Mouse (Mus musculus) 3T3-L1 (cell line): Measurements from ENCODE around the gene Ndufc1.
"Not testable (repeated sequence)": the region's sequence is repeated elsewhere in the genome, so short reads cannot be mapped to it uniquely, and the experiment has no call there.

ENCODE experiments used
- DNase-seq: peaks from one replicate; pipeline ENCODE4 v3.0.0-alpha.2; 2015; ENCODE audit warnings: low read depth, low spot score

Ndufc1 gene

GRCm38 (mm10) chr3:51368011-51368410 is 40.8 kb downstream of the Ndufc1 start:
- no peak for DNase-seq

DNA sequence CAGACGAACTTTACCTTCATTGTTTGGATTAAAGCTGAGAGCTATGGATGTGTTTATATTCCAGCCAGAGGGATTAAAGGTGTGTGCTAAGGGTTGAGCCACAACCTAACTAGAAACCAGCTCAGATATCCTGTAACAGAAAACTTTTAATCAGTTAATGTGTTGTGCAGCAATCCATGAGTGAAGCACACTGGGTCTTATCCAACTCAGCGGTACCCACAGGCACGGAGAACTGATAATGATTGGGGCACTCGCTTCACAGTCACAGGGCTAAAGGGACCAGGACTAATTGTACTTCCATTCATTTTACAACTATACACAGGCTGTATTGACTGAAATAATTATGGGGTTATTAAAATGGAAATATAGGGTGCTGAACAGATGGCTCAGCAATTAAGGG is 41.9 kb downstream of the Ndufc1 start:
- no peak for DNase-seq

DNA sequence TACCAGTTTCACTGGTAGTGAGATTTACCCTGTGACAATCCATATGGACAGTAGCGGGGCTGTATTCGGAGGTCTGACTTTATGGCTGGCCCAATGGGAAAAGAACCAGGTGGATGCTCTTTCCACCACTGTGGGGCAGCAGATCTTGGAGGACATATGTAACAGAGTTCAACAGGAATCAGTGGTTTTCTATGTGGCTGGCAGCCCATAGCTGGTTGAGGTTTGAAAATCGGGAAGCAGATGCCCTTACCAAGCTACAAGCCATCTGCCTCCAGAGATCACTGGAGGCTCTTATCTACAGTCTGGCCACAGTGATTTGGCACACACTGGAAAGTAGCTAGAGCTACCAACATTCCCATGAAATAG is 43.3 kb downstream of the Ndufc1 start:
- DNase-seq = no peak

DNA sequence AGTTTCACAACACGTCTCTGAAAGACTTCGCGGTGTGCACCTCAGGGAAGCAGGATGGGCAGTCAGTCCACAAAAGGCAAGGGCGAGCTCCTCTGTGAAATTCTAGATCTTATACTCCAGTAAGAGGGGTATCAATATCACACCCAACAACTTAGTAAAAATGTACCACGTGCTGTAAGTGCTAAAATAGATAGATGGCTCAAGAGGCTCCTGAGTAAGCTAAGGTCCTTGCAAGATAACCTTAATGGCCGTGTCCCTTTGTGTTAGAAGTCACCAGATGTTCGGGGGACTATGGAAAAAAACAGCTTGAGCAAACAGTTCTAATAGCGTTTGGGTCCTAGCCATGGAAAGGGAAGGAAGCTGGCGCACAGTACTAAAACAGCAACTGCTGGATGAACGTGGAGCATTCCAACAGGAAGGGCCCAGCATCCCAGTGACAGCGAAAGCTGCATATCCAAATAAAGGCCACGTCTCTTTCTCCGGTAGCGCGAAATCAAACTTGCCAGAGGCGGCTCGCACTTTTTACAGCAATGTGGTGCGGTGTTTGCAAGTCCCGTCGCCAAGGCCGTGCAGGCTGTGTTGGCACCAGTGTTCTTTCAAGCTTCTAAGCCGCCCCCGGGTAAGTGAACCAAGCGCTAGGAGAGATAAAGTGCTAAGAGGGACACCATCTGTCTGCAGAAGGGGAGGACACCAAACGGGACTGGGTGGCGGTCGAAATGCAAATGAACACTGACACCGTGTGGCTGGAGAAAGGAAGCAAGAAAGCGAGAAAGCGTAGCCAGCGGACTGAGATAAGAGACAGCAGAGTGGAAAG is 43.9 kb downstream of the Ndufc1 start:
- DNase-seq = peak; percentile 89

DNA sequence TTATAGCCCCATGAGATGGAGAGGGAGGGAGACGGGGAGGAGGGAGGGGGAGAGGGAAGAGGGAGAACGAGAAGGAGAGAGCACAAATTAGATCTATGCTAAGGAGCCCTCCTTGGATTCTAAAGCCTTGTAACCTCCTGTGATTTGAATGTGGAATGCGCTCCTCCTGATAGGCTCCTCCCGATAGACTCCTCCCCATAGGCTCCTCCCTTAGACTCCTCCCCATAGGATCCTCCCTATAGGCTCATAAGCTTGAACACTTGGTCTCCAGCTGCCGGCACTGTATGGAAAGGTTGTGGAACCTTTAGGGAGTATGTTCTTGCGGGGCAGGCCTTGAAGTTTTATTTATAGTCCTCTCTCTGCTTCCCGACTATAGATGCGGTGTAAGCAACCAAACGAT is 47.7 kb downstream of the Ndufc1 start:
- no peak for DNase-seq

DNA sequence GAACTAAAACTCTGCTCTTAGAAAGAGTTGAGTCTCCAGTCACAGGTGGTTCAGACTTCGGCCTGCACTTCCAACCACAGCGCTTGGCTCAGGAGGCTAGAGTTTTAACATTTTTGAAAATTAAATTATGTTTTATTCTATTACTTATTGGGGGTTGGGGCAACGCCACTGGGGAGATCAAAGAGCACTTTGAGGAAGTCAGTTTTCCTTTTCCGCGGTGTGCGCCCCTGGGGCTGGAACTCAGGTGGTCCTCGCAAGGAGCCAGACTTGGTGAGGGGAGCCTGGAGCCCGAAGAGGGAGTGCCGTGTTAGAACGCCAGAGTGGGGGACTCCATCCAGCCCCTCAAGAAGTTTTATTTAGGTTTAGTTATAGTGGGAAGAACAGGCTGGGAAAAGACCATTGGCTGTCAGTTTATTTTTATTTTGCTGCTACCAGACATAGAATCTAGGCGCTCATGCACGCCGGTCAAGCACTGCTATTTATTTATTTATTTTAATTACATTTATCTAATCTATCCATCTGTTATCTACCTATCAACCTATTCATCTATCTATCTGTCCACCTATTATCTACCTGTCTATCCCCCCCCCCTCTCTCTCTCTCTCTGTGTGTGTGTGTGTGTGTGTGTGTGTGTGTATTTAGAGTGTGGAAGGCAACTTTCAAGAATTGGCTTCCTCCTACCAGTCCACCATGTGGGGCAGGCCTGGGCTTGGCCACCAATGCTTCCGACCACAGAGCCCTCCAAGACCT is 49.1 kb downstream of the Ndufc1 start:
- no peak for DNase-seq

DNA sequence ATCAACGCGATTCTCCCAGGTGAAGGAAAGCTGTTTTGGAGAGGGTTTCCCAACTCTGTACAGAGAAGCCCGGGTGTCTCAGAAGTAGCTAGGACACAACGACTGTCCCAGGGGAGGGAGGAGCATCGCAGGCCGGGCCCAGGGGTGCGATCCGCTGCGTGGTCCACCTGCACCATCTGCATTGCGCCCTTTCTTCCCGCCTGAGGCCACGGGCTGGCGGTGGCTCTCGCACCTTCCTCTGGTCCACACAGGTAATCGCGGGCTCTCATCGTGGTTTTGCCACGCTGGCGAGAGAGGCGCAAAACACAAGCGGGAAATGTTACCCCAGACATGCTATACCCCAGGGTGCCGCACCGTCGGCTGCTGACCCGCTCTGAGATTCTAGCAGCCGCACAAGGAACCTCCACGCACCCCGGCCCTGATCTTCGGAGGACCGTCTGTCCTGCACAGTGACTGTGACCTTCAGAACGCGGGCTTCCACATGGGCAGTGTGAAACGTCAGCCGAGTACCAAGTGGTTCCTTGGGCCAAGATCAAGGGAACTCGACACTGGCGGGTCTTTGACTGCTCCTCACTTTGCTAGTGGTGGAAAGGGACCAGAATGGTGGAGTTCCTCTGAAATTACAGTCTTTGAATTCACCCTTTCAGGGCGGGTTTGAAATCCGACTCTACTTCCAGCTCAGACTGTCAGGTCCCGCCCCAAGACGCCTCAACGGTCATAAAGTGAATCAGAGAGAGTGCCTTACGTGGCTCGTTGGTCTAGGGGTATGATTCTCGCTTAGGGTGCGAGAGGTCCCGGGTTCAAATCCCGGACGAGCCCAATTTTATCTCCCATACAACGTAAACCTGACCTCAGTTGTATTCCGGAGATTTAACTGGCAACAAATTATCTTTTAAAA is 49.9 kb downstream of the Ndufc1 start:
- DNase-seq = peak; percentile 97

GRCm38 (mm10) chr3:51358181-51358580 is 50.6 kb downstream of the Ndufc1 start:
- DNase-seq = peak; percentile 96

DNA sequence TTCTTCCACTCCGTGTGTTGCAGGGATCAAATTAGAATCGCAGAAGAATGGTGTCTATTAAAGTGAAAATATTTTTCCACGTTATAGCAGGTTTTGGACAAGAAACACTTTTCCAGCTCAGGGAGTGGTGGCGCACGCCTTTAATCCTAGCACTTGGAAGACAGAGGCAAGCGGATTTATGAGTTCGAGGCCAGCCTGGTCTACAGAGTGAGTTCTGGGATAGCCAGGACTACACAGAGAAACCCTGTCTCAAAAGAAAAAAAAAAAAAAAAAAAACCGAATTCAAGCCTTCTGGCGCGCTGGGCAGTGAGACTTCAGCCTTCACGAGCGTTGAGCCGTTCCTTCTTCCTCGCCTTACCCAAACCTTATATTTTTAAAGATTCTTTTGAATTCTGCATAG is 51.2 kb downstream of the Ndufc1 start:
- DNase-seq = peak; percentile 53

DNA sequence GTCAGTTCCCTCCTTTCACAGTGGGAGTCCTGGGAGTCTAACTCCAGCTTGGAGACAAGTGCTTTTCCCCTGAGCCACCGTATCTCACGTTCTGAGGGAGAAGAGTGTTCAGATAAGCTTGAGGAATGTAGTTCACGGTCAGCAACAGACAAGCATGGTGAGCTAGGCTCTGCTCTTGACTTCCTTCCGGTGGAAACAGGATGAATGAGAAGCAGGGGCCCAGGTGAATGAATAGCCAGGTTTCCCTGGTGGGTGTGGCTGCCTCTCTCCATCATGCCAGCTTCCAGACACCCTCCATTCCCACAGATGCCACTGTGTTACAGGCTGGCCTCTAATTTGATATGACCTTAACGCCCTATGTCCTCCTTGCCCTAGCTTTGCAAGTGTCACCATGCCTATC is 51.7 kb downstream of the Ndufc1 start:
- DNase-seq = no peak

DNA sequence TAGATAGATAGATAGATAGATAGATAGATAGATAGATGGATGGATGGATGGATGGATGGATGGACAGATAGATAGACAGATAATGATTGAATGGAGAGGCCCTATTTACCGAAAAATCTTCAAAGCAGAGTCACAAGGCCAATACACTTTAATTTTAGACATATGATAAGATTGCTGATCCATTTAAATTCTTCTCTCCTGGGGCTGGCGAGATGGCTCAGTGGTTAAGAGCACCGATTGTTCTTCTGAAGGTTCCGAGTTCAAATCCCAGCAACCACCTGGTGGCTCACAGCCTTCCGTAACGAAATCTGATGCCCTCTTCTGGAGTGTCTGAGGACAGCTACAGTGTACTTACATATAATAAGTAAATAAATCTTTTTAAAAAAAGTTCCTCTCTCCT is 53.8 kb downstream of the Ndufc1 start:
- DNase-seq = not testable (repeated sequence)
